Mouse (Mus musculus): ENCODE results near the gene Clstn3. TPM values are rescaled to one million over a fixed set of nuclear protein-coding genes. Genes with fewer than 3 reads are reported as not detected.

Gene Clstn3
- total and polyA plus RNA-seq, 3 experiments = 17.7 to 126 (median 21.4) TPM

GRCm38 (mm10) chr6:124424068-124424498 is 40.5 kb downstream of the Clstn3 start:
- Histone ChIP-seq H3K79me2 (replicated peaks; ENCODE audit: control insufficient read depth, extremely low read depth, insufficient read depth, poor library complexity, severe bottlenecking) (no peaks in the 10 kb centered on the region), H3K27ac (ENCODE audit: insufficient read depth, low read depth) (no peak overlapping the region), H3K27me3 (replicated peaks) (no peaks in the 10 kb centered on the region), H3K9me3 (replicated peaks; ENCODE audit: low read length) (peaks cover 2% of the 10 kb centered on the region), H3K4me3 (replicated peaks in 1 of 3; ENCODE audit: low read depth in 2 of 3, low read length in 2 of 3, poor library complexity in 1 of 3) (no peak overlapping the region), H3K9ac (ENCODE audit: insufficient read depth, low read depth) (no peak overlapping the region), H3K36me3 (replicated peaks in 1 of 2; ENCODE audit: control insufficient read depth in 1 of 2, insufficient read depth in 1 of 2, low read length in 1 of 2) (peaks cover 0 to 9% of the 10 kb centered on the region in 2 experiments), H3K4me2 (ENCODE audit: insufficient read depth, low read depth, poor library complexity, severe bottlenecking) (no peak overlapping the region), H3K4me1 (ENCODE audit: control insufficient read depth in 1 of 2, insufficient read depth in 2 of 2) (peaks cover 4 to 6% of the 10 kb centered on the region in 2 experiments; a peak in 1 of 4 replicates)
- in situ Hi-C loops (cut with MboI; ENCODE audit: low pct_ligation_motif_present, low pct_unique_long_range_greater_than_20kb, low sequenced_read_pairs) = no loop called here
- dilution Hi-C loops (cut with MboI; ENCODE audit: extremely low pct_ligation_motif_present, extremely low pct_unique_long_range_greater_than_20kb, low sequenced_read_pairs) = no loop called here
- DNase-seq (ENCODE audit: extremely low read depth) = no peak
- TF ChIP-seq MAZ (IDR thresholded peaks at IDR 0.05; ENCODE audit: low read depth, low read length) (no peak), JUN (IDR thresholded peaks at IDR 0.05; ENCODE audit: insufficient read depth, low read depth, low read length) (no peak), CTCF (conservative IDR thresholded peaks at IDR 0.05 in 1 of 2, IDR thresholded peaks at IDR 0.05 in 1 of 2; ENCODE audit: low read depth in 2 of 2, low read length in 2 of 2) (no peak), ZC3H11A (IDR thresholded peaks at IDR 0.05; ENCODE audit: low read depth, low read length) (no peak), E2F4 (IDR thresholded peaks at IDR 0.05; ENCODE audit: insufficient replicate concordance, low read depth, low read length) (no peak), ZMIZ1 (IDR thresholded peaks at IDR 0.05; ENCODE audit: low read depth, low read length) (no peak), RAD21 (IDR thresholded peaks at IDR 0.05; ENCODE audit: low read depth, low read length) (no peak), EP300 (IDR thresholded peaks at IDR 0.05; ENCODE audit: low read length) (no peak), CHD2 (IDR thresholded peaks at IDR 0.05; ENCODE audit: low read length) (no peak), SMC3 (IDR thresholded peaks at IDR 0.05; ENCODE audit: low read depth, low read length) (no peak), GABPA (IDR thresholded peaks at IDR 0.05; ENCODE audit: insufficient replicate concordance, low read depth, low read length) (no peak), MAX (IDR thresholded peaks at IDR 0.05; ENCODE audit: low read length) (no peak)

- Histone ChIP-seq H3K4me3 (replicated peaks in 1 of 3; ENCODE audit: low read depth in 2 of 3, low read length in 2 of 3, poor library complexity in 1 of 3) (no peak overlapping the region), H3K79me2 (replicated peaks; ENCODE audit: control insufficient read depth, extremely low read depth, insufficient read depth, poor library complexity, severe bottlenecking) (0 out of 2 replicates have a peak, but pooled peaks cover 2% of the 10 kb centered on the region), H3K27me3 (replicated peaks) (no peaks in the 10 kb centered on the region), H3K9me3 (replicated peaks; ENCODE audit: low read length) (peaks cover 2% of the 10 kb centered on the region), H3K4me2 (ENCODE audit: insufficient read depth, low read depth, poor library complexity, severe bottlenecking) (no peak overlapping the region), H3K9ac (ENCODE audit: insufficient read depth, low read depth) (no peak overlapping the region), H3K36me3 (replicated peaks in 1 of 2; ENCODE audit: control insufficient read depth in 1 of 2, insufficient read depth in 1 of 2, low read length in 1 of 2) (peaks cover 0 to 3% of the 10 kb centered on the region in 2 experiments), H3K4me1 (ENCODE audit: control insufficient read depth in 1 of 2, insufficient read depth in 2 of 2) (peaks cover 0 to 9% of the 10 kb centered on the region in 2 experiments; a peak in 1 of 4 replicates), H3K27ac (ENCODE audit: insufficient read depth, low read depth) (no peak overlapping the region)
- DNase-seq (ENCODE audit: extremely low read depth) = no peak
- TF ChIP-seq MAFK (IDR thresholded peaks at IDR 0.05; ENCODE audit: insufficient replicate concordance, low read length) (no peak), IRF4 (IDR thresholded peaks at IDR 0.05; ENCODE audit: low read depth, low read length) (no peak), CHD1 (IDR thresholded peaks at IDR 0.05; ENCODE audit: low read depth, low read length) (no peak), SIN3A (IDR thresholded peaks at IDR 0.05; ENCODE audit: low read length) (no peak), JUN (IDR thresholded peaks at IDR 0.05; ENCODE audit: insufficient read depth, low read depth, low read length) (no peak), TBP (conservative IDR thresholded peaks at IDR 0.05; ENCODE audit: low read depth, low read length) (no peak), JUND (conservative IDR thresholded peaks at IDR 0.05; ENCODE audit: low read depth, low read length) (no peak), POLR2AphosphoS2 (IDR thresholded peaks at IDR 0.05; ENCODE audit: low read depth, low read length) (no peak), HCFC1 (IDR thresholded peaks at IDR 0.05; ENCODE audit: low read depth, low read length) (no peak), ETS1 (conservative IDR thresholded peaks at IDR 0.05; ENCODE audit: low read depth, low read length) (no peak), UBTF (IDR thresholded peaks at IDR 0.05; ENCODE audit: low read depth, low read length) (no peak), MYC (IDR thresholded peaks at IDR 0.05; ENCODE audit: low read depth, low read length) (no peak), E2F4 (IDR thresholded peaks at IDR 0.05; ENCODE audit: insufficient replicate concordance, low read depth, low read length) (no peak)
- in situ Hi-C loops (cut with MboI; ENCODE audit: low pct_ligation_motif_present, low pct_unique_long_range_greater_than_20kb, low sequenced_read_pairs) = no loop called here
- dilution Hi-C loops (cut with MboI; ENCODE audit: extremely low pct_ligation_motif_present, extremely low pct_unique_long_range_greater_than_20kb, low sequenced_read_pairs) = no loop called here
These were observed 45.9 kb downstream of the Clstn3 start for GRCm38 (mm10) chr6:124418686-124419085.

Data from CH12.LX (cell line).